Mouse (Mus musculus) ovary, adult 10 weeks (tissue): ENCODE measurements around the gene Jchain. TPM values are rescaled to one million over a fixed set of nuclear protein-coding genes. Genes with fewer than 3 reads are reported as not detected.

Experiments
- polyA plus RNA-seq: library from polyadenylated mRNA; stranded (reverse); fragments of 350-450 nt; fragmentation: Illumina TruSeq; extraction: RNeasy Lipid Tissue Mini Kit (QIAGEN cat#74804); gene quantifications from one replicate; pipeline ENCODE4 v1.2.3, GENCODE M21; 2014

Jchain gene
- 8.8 TPM for polyA plus RNA-seq

GRCm38 (mm10) chr5:88527657-88528056 lies at the start of gene Jchain:
Gene Jchain (minus strand): TSS chr5:88527891.

GRCm38 (mm10) chr5:88564501-88565147 lies 36.9 kb upstream of the Jchain start, which contains the start of gene Rufy3:
Gene Rufy3 (plus strand): TSS chr5:88565040.

GRCm38 (mm10) chr5:88554086-88554886 lies 26.6 kb upstream of the Jchain start, which contains the start of gene Utp3:
Gene Utp3 (plus strand): TSS chr5:88554462.

GRCm38 (mm10) chr5:88487675-88488074 lies 40.0 kb downstream of the Jchain start, which contains the start of gene Enam:
Gene Enam (plus strand): TSS chr5:88487975.

Other genes with a start within 250 kb of the Jchain start
- 1.7 TPM for gene Prol1, start 210.6 kb downstream of the Jchain start, polyA plus RNA-seq
- not detected for gene Amtn, start 151.8 kb downstream of the Jchain start, polyA plus RNA-seq
- not detected for gene Ambn, start 71.9 kb downstream of the Jchain start, polyA plus RNA-seq
- gene Enam, start 39.9 kb downstream of the Jchain start, polyA plus RNA-seq, result not detected
- gene Utp3, start 26.6 kb upstream of the Jchain start, polyA plus RNA-seq, result 99.1 TPM
- 45.0 TPM for gene Rufy3, start 37.1 kb upstream of the Jchain start, polyA plus RNA-seq
- 356 TPM for gene Grsf1, start 148.3 kb upstream of the Jchain start, polyA plus RNA-seq
- gene Mob1b, start 193.0 kb upstream of the Jchain start, polyA plus RNA-seq, result 124 TPM
- 24.9 TPM for gene Dck, start 237.1 kb upstream of the Jchain start, polyA plus RNA-seq